26 mouse cellular contexts compared by ENCODE assay signal in the genomic region with DNA sequence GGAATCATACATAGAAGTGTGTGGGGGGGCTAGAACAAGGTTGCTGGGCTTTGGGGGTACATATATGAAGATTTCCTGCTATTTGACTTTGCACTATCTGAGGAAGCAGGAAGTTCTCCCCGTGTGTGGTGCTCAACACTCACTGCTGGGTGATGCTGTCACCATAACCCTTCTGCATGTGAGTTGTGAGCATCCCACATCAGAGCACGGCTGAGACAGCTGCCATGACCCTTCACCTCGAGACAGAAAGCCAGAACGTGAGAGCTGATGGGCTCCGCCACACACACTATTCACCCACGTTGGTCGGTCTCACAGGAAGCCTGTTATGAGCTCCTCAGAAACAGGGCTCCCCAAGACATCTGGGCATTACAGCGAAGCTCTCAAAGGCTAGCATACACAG. TPM values are rescaled to one million over a fixed set of nuclear protein-coding genes. Genes with fewer than 3 reads are reported as not detected.
DNase-seq lines count a peak whose midpoint lies in the region; ATAC-seq and TF ChIP-seq lines count a peak whose summit lies in the region.
"Had no signal": no experiment of that assay in that cellular context is flagged by ENCODE, and none has a peak within 500 bp of the region (broad histone marks: within the 10 kb centered on the region; RNA-seq: fewer than 3 reads in every experiment).

No protein-coding gene starts in this region.

- no peak for TF ChIP-seq POLR2A in heart, adult 2 months (IDR thresholded peaks at IDR 0.05; ENCODE audit: insufficient read depth, low read depth, low read length)

- H3K36me3 ChIP-seq in heart, embryonic 16.5 days (ENCODE audit: control insufficient read depth, insufficient read depth) = peaks cover 4% of the 10 kb centered on the region; the same call in 1 of the 2 replicates
- H3K36me3 ChIP-seq in heart, adult 2 months (ENCODE audit: control insufficient read depth, insufficient read depth, low read length) = no peaks in the 10 kb centered on the region
- no peaks in the 10 kb centered on the region for H3K36me3 ChIP-seq in hindbrain, embryonic 11.5 days (ENCODE audit: control insufficient read depth, insufficient read depth, low read length)

- H3K9me3 ChIP-seq in heart, embryonic 16.5 days (replicated peaks; ENCODE audit: control insufficient read depth, low read length) = no peaks in the 10 kb centered on the region
- H3K9me3 ChIP-seq in hindbrain, embryonic 11.5 days (ENCODE audit: control insufficient read depth, low read length) = no peaks in the 10 kb centered on the region
- H3K9me3 ChIP-seq: embryonic facial prominence, embryonic 12.5 days; embryonic facial prominence, embryonic 15.5 days; hindbrain, embryonic 10.5 days had no signal

- intact Hi-C loops in heart, adult 2 months (cut with DNase I) = no loop called here

- no peaks in the 10 kb centered on the region for H3K79me2 ChIP-seq in heart, adult 2 months (replicated peaks; ENCODE audit: control insufficient read depth, insufficient read depth, low read length)

- ATAC-seq in heart, embryonic 16.5 days (replicated peaks; ENCODE audit: extremely low read depth, insufficient read depth, low FRiP score) = peak; percentile 14; the same call in 1 of the 2 replicates
- no peak for ATAC-seq in hindbrain, embryonic 11.5 days (ENCODE audit: low FRiP score)
- ATAC-seq: forebrain, embryonic 14.5 days; forebrain, postnatal 0 days; hindbrain, postnatal 0 days; inflammation-experienced regulatory T-cells, adult 6 months; intestine, embryonic 16.5 days had no signal

- no peak for DNase-seq in heart, adult 2 months
- DNase-seq in thymus, postnatal 0 days (ENCODE audit: low spot score) = peak; percentile 73
- peak; percentile 46 for DNase-seq in thymus, postnatal 25 days
- DNase-seq in hindbrain, embryonic 11.5 days (ENCODE audit: low spot score) = no peak
- no peak for DNase-seq in adipocyte (ENCODE audit: low spot score)
- DNase-seq in embryo, embryonic 10 days (ENCODE audit: low spot score) = no peak
- DNase-seq: adrenal gland, adult 8-10 months; adrenal gland, postnatal 25 days; B cell, adult 2 months; cerebellum, adult 11-12 months; cerebellum, adult 8-10 months; cerebellum, postnatal 14 days; forebrain, postnatal 0 days; gastrocnemius, adult 2 months; gastrocnemius, postnatal 14 days had no signal

- H3K27ac ChIP-seq in heart, embryonic 16.5 days (ENCODE audit: low read length) = no peak overlapping the region
- H3K27ac ChIP-seq in heart, adult 2 months = no peak overlapping the region
- H3K27ac ChIP-seq in hindbrain, embryonic 11.5 days (ENCODE audit: low read depth, low read length) = no peak overlapping the region
- H3K27ac ChIP-seq: embryonic facial prominence, embryonic 12.5 days; embryonic facial prominence, embryonic 15.5 days; gastrocnemius, adult 2 months; hindbrain, embryonic 10.5 days; hindbrain, embryonic 14.5 days; hindbrain, postnatal 0 days had no signal

- H3K27me3 ChIP-seq in heart, embryonic 16.5 days (ENCODE audit: control insufficient read depth, insufficient read depth, low read length) = no peaks in the 10 kb centered on the region
- no peaks in the 10 kb centered on the region for H3K27me3 ChIP-seq in heart, adult 2 months (ENCODE audit: control insufficient read depth, insufficient read depth, low read length)
- no peaks in the 10 kb centered on the region for H3K27me3 ChIP-seq in hindbrain, embryonic 11.5 days (ENCODE audit: control insufficient read depth, insufficient read depth, low read length)
- H3K27me3 ChIP-seq: embryonic facial prominence, embryonic 12.5 days; embryonic facial prominence, embryonic 15.5 days had no signal

- 73% methylated on average over 8 of the region's 8 CpGs for WGBS in heart, embryonic 16.5 days
- WGBS in heart, adult 2 months = 76% methylated on average over 8 of the region's 8 CpGs
- 86% methylated on average over 8 of the region's 8 CpGs for WGBS in hindbrain, embryonic 11.5 days

- no peak overlapping the region for H3K9ac ChIP-seq in heart, embryonic 16.5 days (ENCODE audit: low read length)
- no peak overlapping the region for H3K9ac ChIP-seq in heart, adult 2 months (ENCODE audit: low read depth, low read length)
- no peak overlapping the region for H3K9ac ChIP-seq in hindbrain, embryonic 11.5 days (ENCODE audit: low read depth, low read length)
- H3K9ac ChIP-seq: embryonic facial prominence, embryonic 12.5 days; embryonic facial prominence, embryonic 15.5 days; forebrain, postnatal 0 days; hindbrain, embryonic 14.5 days had no signal

- TF ChIP-seq EP300 in heart, adult 2 months (IDR thresholded peaks at IDR 0.05; ENCODE audit: insufficient read depth, low read depth, low read length) = no peak

- H3K4me1 ChIP-seq in heart, embryonic 16.5 days (ENCODE audit: control insufficient read depth, insufficient read depth, low read length) = peaks cover 9% of the 10 kb centered on the region
- H3K4me1 ChIP-seq in heart, adult 2 months (ENCODE audit: control insufficient read depth, insufficient read depth, low read length) = peaks cover 7% of the 10 kb centered on the region
- H3K4me1 ChIP-seq in hindbrain, embryonic 11.5 days (replicated peaks; ENCODE audit: control insufficient read depth, insufficient read depth, low read length) = no peaks in the 10 kb centered on the region
- H3K4me1 ChIP-seq: embryonic facial prominence, embryonic 12.5 days had no signal

- no peak for TF ChIP-seq CTCF in heart, adult 2 months (IDR thresholded peaks at IDR 0.05)

- no peak overlapping the region for H3K4me2 ChIP-seq in heart, embryonic 16.5 days (ENCODE audit: low read depth, low read length)
- H3K4me2 ChIP-seq in hindbrain, embryonic 11.5 days (replicated peaks; ENCODE audit: low read depth, low read length) = no peak overlapping the region
- H3K4me2 ChIP-seq: embryonic facial prominence, embryonic 12.5 days; embryonic facial prominence, embryonic 15.5 days; heart, embryonic 11.5 days; hindbrain, embryonic 14.5 days had no signal

- no peak overlapping the region for H3K4me3 ChIP-seq in heart, embryonic 16.5 days (ENCODE audit: low read length)
- H3K4me3 ChIP-seq in heart, adult 2 months = no peak overlapping the region
- H3K4me3 ChIP-seq in hindbrain, embryonic 11.5 days (ENCODE audit: low read depth, low read length) = no peak overlapping the region
- H3K4me3 ChIP-seq: embryonic facial prominence, embryonic 12.5 days; embryonic facial prominence, embryonic 15.5 days; gastrocnemius, adult 2 months; hindbrain, embryonic 10.5 days had no signal

RNA-seq across cellular contexts. Expression of gene Efhc1, which starts 53.2 kb away (rescaled TPM):
- polyA plus RNA-seq in heart, embryonic 16.5 days (2015; fragmentation: Nextera tagmentation; extraction: Ambion mirVana) = 1.9 and 3.0 TPM in 2 replicates
- under 1 TPM; 0.41 to 0.63 TPM for total RNA-seq in heart, adult 2 months (2021)
- 1.2 and 1.8 TPM in 2 replicates for polyA plus RNA-seq in heart, adult 2 months (2012; rRNA removed)
- 0.88 and 1.3 TPM in 2 replicates for polyA plus RNA-seq in thymus, postnatal 0 days (2015; fragmentation: Nextera tagmentation; extraction: Ambion mirVana)
- 4.0 and 4.3 TPM in 2 replicates for polyA plus RNA-seq in hindbrain, embryonic 11.5 days (2014; fragmentation: Nextera tagmentation; extraction: Ambion mirVana)
- total RNA-seq: MEL had no signal

Comparison
In these comparisons a context has a peak if more than half of its experiments do, and no peak if none do; other contexts are left out.
1. DNase-seq: peak in thymus, postnatal 0 days (single experiment) and thymus, postnatal 25 days (single experiment); none in heart, adult 2 months (0 of 2), hindbrain, embryonic 11.5 days (single experiment), adipocyte (single experiment) and embryo, embryonic 10 days (single experiment).